Mouse (Mus musculus) hindbrain, embryonic 14.5 days (tissue): Measurements from ENCODE around the gene Lrguk. TPM values are rescaled to one million over a fixed set of nuclear protein-coding genes. Genes with fewer than 3 reads are reported as not detected.
A peak's percentile ranks its signal among the peaks of the same experiment; 100 is the strongest.

Experiments
- ATAC-seq: fragments of 200-750 bp; cut with Nextera tagmentation; 2 replicates; pipeline ENCODE4 v1.8.0; 2017; ENCODE audit warnings: moderate number of reproducible peaks, mild to moderate bottlenecking, moderate TSS enrichment, moderate library complexity; ENCODE audit not compliant: low FRiP score
- DNase-seq: peaks from one replicate; pipeline ENCODE4 v3.0.0-alpha.2; 2015; ENCODE audit warnings: low spot score
- H3K27ac ChIP-seq: fragments of 300-500 bp; sonication (generic); 2 replicates; pipeline ENCODE4 v1.5.1; 2014; ENCODE audit warnings: mild to moderate bottlenecking, moderate library complexity
- H3K27me3 ChIP-seq: fragments of 300-500 bp; sonication (generic); 2 replicates; pipeline ENCODE4 v1.6.1; 2014; ENCODE audit warnings: mild to moderate bottlenecking, low read length, mixed read lengths; ENCODE audit not compliant: control insufficient read depth, insufficient read depth
- H3K36me3 ChIP-seq: fragments of 300-500 bp; sonication (generic); replicated peaks from 2 replicates; pipeline ENCODE4 v1.6.1; 2014; ENCODE audit not compliant: control insufficient read depth, insufficient read depth
- H3K4me1 ChIP-seq: fragments of 300-500 bp; sonication (generic); replicated peaks from 2 replicates; pipeline ENCODE4 v1.6.1; 2014; ENCODE audit warnings: antibody characterized with exemption, low read length, mixed read lengths; ENCODE audit not compliant: control insufficient read depth, insufficient read depth
- H3K4me2 ChIP-seq: fragments of 300-500 bp; sonication (generic); replicated peaks from 2 replicates; pipeline ENCODE4 v1.6.1; 2014; ENCODE audit warnings: mild to moderate bottlenecking, moderate library complexity
- H3K4me3 ChIP-seq: fragments of 300-500 bp; sonication (generic); replicated peaks from 2 replicates; pipeline ENCODE4 v1.5.1; 2014; ENCODE audit warnings: mild to moderate bottlenecking, low read length
- H3K9ac ChIP-seq: fragments of 300-500 bp; sonication (generic); 2 replicates; pipeline ENCODE4 v1.6.1; 2014
- H3K9me3 ChIP-seq: fragments of 300-500 bp; sonication (generic); 2 replicates; pipeline ENCODE4 v1.6.1; 2016; ENCODE audit warnings: low read length; ENCODE audit not compliant: control insufficient read depth
- WGBS: fragments of 180-500 bp; shearing (Covaris S2); extraction: QIAGEN DNeasy Blood & Tissue Kit; methylation state at CpG from one replicate; pipeline ENCODE4 v1.1.7; 2014; 5-methylcytosine and 5-hydroxymethylcytosine counted together
- polyA plus RNA-seq: library from polyadenylated mRNA; unstranded; fragments of >200 nt; fragmentation: Nextera tagmentation; extraction: Ambion mirVana; gene quantifications from 2 replicates; pipeline ENCODE4 v1.2.1, GENCODE M21; 2014

The Lrguk gene
- polyA plus RNA-seq, 1 experiment from 2014 or later, result 1.9 TPM

- H3K27ac ChIP-seq, result no peak overlapping the region
- no peak overlapping the region for H3K9ac ChIP-seq
- no peak overlapping the region for H3K4me2 ChIP-seq
- no peaks in the 10 kb centered on the region for H3K27me3 ChIP-seq
- H3K9me3 ChIP-seq, result no peaks in the 10 kb centered on the region
- no peak for DNase-seq
- peaks cover 16% of the 10 kb centered on the region for H3K4me1 ChIP-seq
- H3K36me3 ChIP-seq, result no peaks in the 10 kb centered on the region
- ATAC-seq, result no peak
- H3K4me3 ChIP-seq, result no peak overlapping the region
- 81% methylated on average over 1 of the region's 1 CpGs for WGBS
Measured at GRCm38 (mm10) chr6:34149821-34150220, 120.6 kb downstream of the Lrguk start.

- WGBS, result 56% methylated on average over 18 of the region's 18 CpGs
- peaks cover 17% of the 10 kb centered on the region for H3K36me3 ChIP-seq
Measured at GRCm38 (mm10) chr6:34153069-34154052, 124.1 kb downstream of the Lrguk start.

GRCm38 (mm10) chr6:34154202-34154601 lies 125.0 kb downstream of the Lrguk start:
- DNase-seq (peak; percentile 60), ATAC-seq (peak; percentile 76; the same call in 1 of the 2 replicates)
- peak overlapping the region; percentile 74 for H3K27ac ChIP-seq
- WGBS, result 37% methylated on average over 3 of the region's 3 CpGs
- peaks cover 20% of the 10 kb centered on the region for H3K4me1 ChIP-seq
- H3K27me3 ChIP-seq, result no peaks in the 10 kb centered on the region
- no peak overlapping the region for H3K4me2 ChIP-seq
- H3K9ac ChIP-seq, result no peak overlapping the region
- H3K36me3 ChIP-seq, result peaks cover 26% of the 10 kb centered on the region
- no peaks in the 10 kb centered on the region for H3K9me3 ChIP-seq
- H3K4me3 ChIP-seq, result no peak overlapping the region

More at GRCm38 (mm10) chr6:34153069-34154052, 124.1 kb downstream of the Lrguk start:
- H3K27ac ChIP-seq, result peak overlapping the region; percentile 74
- H3K4me3 ChIP-seq, result no peak overlapping the region
- no peak; the same call in 1 of the 2 replicates for ATAC-seq
- no peaks in the 10 kb centered on the region for H3K27me3 ChIP-seq
- peaks cover 20% of the 10 kb centered on the region for H3K4me1 ChIP-seq
- no peak overlapping the region; the same call in 1 of the 2 replicates for H3K4me2 ChIP-seq
- no peak overlapping the region for H3K9ac ChIP-seq
- no peak for DNase-seq
- no peaks in the 10 kb centered on the region for H3K9me3 ChIP-seq

DNA sequence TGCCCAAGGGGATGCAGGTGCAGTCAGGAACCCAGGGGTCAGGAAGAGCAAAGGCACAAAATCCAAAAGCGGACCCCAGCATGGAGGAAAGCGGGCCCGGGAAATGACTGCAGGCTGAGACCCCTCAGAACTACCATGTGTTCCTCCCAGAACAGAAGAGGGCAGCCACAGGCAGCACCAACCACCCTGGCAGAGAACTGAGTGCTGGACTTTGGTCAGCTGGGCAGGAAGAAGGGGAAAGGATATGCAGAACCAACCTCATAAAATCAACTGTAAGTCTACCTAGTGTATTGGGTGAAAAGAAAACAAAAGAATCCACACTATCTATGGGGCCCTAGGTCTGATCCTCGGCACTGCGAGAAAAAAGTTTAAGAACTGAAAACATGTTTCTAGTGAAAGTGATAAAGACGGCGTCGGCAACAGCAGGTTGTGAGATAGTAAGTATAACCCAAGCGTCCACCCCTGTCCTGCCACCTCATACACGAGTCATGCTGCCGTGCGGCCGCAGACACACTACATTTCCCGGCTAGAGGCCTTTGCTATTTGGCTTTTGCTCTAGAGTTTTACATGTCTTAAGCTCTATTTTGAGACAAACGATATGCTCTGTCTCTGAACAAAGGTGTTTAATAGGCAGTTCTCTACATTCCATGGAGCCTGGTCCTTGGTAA lies 126.0 kb downstream of the Lrguk start:
- Histone ChIP-seq H3K4me1 (peaks cover 20% of the 10 kb centered on the region), H3K27ac (peak overlapping the region; percentile 62), H3K9ac (no peak overlapping the region), H3K9me3 (no peaks in the 10 kb centered on the region), H3K27me3 (no peaks in the 10 kb centered on the region), H3K4me2 (no peak overlapping the region), H3K4me3 (no peak overlapping the region), H3K36me3 (peaks cover 36% of the 10 kb centered on the region)
- ATAC-seq, result no peak
- WGBS, result 94% methylated on average over 15 of the region's 15 CpGs
- DNase-seq, result no peak

- WGBS, result 77% methylated on average over 5 of the region's 5 CpGs
- Histone ChIP-seq H3K27ac (no peak overlapping the region), H3K9me3 (no peaks in the 10 kb centered on the region), H3K4me3 (no peak overlapping the region), H3K4me2 (no peak overlapping the region), H3K27me3 (no peaks in the 10 kb centered on the region), H3K36me3 (peaks cover 44% of the 10 kb centered on the region), H3K4me1 (peaks cover 20% of the 10 kb centered on the region), H3K9ac (no peak overlapping the region)
- DNase-seq, result no peak
- ATAC-seq, result no peak
Measured at GRCm38 (mm10) chr6:34156057-34156456, 126.8 kb downstream of the Lrguk start.

DNA sequence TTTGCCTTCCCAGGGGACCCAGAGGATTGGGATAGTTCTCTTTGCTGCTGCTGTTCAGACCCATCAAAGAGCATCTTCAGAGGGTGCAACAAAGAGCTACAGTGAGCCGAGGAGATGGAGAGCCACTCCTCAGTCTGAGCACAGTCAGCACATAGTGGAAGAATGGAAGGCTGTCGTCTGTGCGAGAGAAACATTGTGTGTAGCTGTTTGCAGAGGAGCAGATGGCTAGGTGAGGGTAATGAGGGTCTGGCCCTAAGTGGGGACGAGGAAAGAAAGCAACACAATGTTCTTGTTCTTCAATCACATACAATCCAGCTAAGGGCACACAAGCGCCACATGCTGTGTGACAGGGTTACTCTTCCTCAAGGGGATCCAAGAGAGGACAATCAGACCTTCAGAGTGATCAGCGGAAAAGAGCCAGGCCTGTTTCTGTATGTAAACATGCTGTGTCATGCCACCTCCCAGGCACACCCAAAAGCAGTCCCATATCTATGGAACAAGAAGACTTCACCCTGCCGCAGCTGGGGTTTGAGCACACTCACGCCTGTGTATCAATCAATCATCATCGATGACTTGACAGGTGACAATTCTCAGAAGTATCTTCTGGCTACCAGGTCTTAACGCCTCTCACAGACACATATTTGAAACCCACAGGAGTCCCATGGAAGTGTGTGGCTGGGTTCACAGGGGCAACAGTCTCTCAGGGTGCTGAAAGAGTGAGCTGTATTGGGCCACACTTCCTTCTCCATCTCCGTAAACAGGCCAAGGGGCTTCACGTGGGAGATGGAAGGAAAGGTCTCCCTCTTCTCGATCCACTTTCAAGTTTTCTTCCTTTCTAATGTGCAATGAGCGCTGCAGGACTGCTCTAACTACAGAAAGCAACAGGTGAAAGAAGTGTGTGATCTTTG lies 127.8 kb downstream of the Lrguk start:
- no peak overlapping the region for H3K9ac ChIP-seq
- DNase-seq, result no peak
- ATAC-seq, result no peak
- peaks cover 20% of the 10 kb centered on the region for H3K4me1 ChIP-seq
- H3K36me3 ChIP-seq, result peaks cover 54% of the 10 kb centered on the region
- no peak overlapping the region for H3K27ac ChIP-seq
- H3K4me3 ChIP-seq, result no peak overlapping the region
- H3K9me3 ChIP-seq, result no peaks in the 10 kb centered on the region
- H3K4me2 ChIP-seq, result no peak overlapping the region
- no peaks in the 10 kb centered on the region for H3K27me3 ChIP-seq
- WGBS, result 83% methylated on average over 14 of the region's 14 CpGs

DNA sequence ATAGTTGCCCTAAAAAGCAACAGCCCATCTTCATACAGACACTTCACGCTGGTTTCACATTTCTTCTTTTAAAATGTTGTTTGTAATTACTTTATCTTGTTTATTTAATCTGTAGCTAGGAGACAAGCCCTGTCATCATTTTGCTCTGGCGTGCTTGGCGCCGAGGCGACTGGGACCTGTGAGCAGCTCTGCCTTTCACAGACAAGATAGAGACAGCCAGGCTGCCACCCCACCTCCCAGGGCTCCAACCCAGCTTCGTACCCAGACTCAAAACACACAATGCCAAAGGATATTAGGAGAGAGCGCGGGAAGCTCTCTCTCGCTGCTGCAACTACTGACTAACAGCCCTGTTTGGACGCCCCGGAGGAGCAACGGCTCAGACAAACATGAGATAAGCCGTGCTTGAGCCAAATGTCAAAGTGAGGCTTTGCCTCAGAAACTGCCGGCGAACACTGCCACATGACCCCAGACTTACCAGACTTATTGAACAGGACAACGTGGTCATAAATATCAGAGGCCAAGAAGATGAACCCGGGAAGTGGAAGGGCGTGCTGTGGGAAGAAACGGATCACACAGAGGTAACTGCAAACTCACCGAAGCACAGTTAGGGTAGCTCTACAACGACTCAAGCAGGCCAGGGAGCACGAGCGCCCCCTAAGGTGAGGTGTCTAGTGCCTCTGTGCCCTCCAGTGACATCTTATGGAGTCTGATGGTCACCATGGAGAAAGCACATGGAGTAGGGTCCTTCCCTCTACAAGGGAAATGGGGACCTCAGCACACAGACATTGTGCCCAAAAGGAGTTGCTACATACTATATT lies 131.0 kb downstream of the Lrguk start:
- Histone ChIP-seq H3K27ac (no peak overlapping the region), H3K9me3 (no peaks in the 10 kb centered on the region), H3K4me2 (no peak overlapping the region), H3K4me1 (0 out of 2 replicates have a peak, but pooled peaks cover under 1% of the 10 kb centered on the region), H3K9ac (no peak overlapping the region), H3K36me3 (peaks cover 76% of the 10 kb centered on the region), H3K27me3 (no peaks in the 10 kb centered on the region), H3K4me3 (no peak overlapping the region)
- DNase-seq, result no peak
- 89% methylated on average over 23 of the region's 23 CpGs for WGBS
- ATAC-seq, result no peak

DNA sequence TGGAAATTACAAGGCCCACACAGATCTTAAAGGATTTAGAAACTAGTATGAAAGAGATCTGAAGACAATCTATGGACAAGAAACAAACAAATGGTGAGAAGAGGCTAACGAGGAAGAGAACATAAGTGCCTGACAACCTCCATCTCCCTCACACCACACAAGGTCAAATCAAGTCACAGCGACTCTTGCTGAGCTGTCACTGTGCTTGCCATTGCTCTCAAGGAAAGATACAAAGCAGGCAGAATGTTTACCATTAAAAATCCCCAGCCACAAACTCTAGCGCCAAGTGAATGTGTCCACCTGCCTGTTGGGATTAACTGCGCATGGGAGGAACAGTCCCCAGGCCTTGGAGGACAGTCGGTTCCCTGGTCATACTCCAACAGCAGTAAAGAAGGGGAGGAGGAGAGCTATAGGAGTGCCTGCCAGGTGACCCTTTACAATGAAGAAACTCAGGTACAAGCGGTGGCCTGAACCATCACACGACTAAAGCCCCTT lies 131.6 kb downstream of the Lrguk start:
- Histone ChIP-seq H3K27ac (no peak overlapping the region), H3K36me3 (peaks cover 83% of the 10 kb centered on the region), H3K9me3 (no peaks in the 10 kb centered on the region), H3K4me1 (no peaks in the 10 kb centered on the region), H3K4me3 (no peak overlapping the region), H3K9ac (no peak overlapping the region), H3K27me3 (no peaks in the 10 kb centered on the region), H3K4me2 (no peak overlapping the region)
- 98% methylated on average over 7 of the region's 7 CpGs for WGBS
- ATAC-seq (no peak), DNase-seq (no peak)
